Mouse (Mus musculus) MEL (cell line): ENCODE measurements around the gene Gadd45gip1.

ENCODE experiments used
- EP300 ChIP-seq, 2 experiments: IDR thresholded peaks; 2 replicates each; pipeline ENCODE4 v1.6.1; 2011; ENCODE audit warnings: improper control_type of control experiment in 2 of 2, low read length in 2 of 2, low read depth in 1 of 2, mild to moderate bottlenecking in 1 of 2
- MAZ ChIP-seq: IDR thresholded peaks from 2 replicates; pipeline ENCODE4 v1.6.1; 2012; ENCODE audit warnings: low read depth, mild to moderate bottlenecking, inconsistent platforms, low read length, improper control_type of control experiment

- TF ChIP-seq EP300 (IDR thresholded peaks at IDR 0.05; ENCODE audit: low read depth in 1 of 2, low read length in 2 of 2), result no peak
- TF ChIP-seq MAZ, result no peak
Observed at GRCm38 (mm10) chr8:84846094-84846721, 14.9 kb downstream of the Gadd45gip1 start.
